Mouse (Mus musculus) embryonic facial prominence, embryonic 14.5 days (tissue): Measurements from ENCODE around the gene Gm20388. TPM values are rescaled to one million over a fixed set of nuclear protein-coding genes. Genes with fewer than 3 reads are reported as not detected.

ENCODE experiments used
- ATAC-seq: fragments of 200-750 bp; cut with Nextera tagmentation; 2 replicates; pipeline ENCODE4 v1.8.0; 2017; ENCODE audit warnings: low read depth, moderate number of reproducible peaks, moderate TSS enrichment
- DNase-seq: peaks from one replicate; pipeline ENCODE4 v3.0.0-alpha.2; 2015; ENCODE audit warnings: low spot score
- H3K27ac ChIP-seq: fragments of 300-500 bp; sonication (generic); replicated peaks from 2 replicates; pipeline ENCODE4 v1.5.1; 2014; ENCODE audit warnings: low read depth, mild to moderate bottlenecking, low read length, moderate library complexity
- H3K27me3 ChIP-seq: fragments of 300-500 bp; sonication (generic); replicated peaks from 2 replicates; pipeline ENCODE4 v1.6.1; 2014; ENCODE audit warnings: low read length; ENCODE audit not compliant: control insufficient read depth, insufficient read depth
- H3K36me3 ChIP-seq: fragments of 300-500 bp; sonication (generic); 2 replicates; pipeline ENCODE4 v1.6.1; 2014; ENCODE audit warnings: low read length, mixed read lengths; ENCODE audit not compliant: control insufficient read depth, insufficient read depth
- H3K4me1 ChIP-seq: fragments of 300-500 bp; sonication (generic); 2 replicates; pipeline ENCODE4 v1.6.1; 2014; ENCODE audit warnings: antibody characterized with exemption, low read length; ENCODE audit not compliant: control insufficient read depth, insufficient read depth
- H3K4me2 ChIP-seq: fragments of 300-500 bp; sonication (generic); 2 replicates; pipeline ENCODE4 v1.6.1; 2014; ENCODE audit warnings: low read depth, mild to moderate bottlenecking, low read length, moderate library complexity, mixed read lengths
- H3K4me3 ChIP-seq: fragments of 300-500 bp; sonication (generic); 2 replicates; pipeline ENCODE4 v1.5.1; 2014; ENCODE audit warnings: low read depth, mild to moderate bottlenecking, low read length
- H3K9ac ChIP-seq: fragments of 300-500 bp; sonication (generic); 2 replicates; pipeline ENCODE4 v1.6.1; 2014; ENCODE audit warnings: low read depth, mild to moderate bottlenecking, low read length, moderate library complexity, mixed read lengths
- H3K9me3 ChIP-seq: fragments of 300-500 bp; sonication (generic); 2 replicates; pipeline ENCODE4 v1.6.1; 2016; ENCODE audit warnings: low read length; ENCODE audit not compliant: control insufficient read depth
- WGBS: fragments of 180-500 bp; shearing (Covaris S2); extraction: QIAGEN DNeasy Blood & Tissue Kit; methylation state at CpG from one replicate; pipeline ENCODE4 v1.1.7; 2014; 5-methylcytosine and 5-hydroxymethylcytosine counted together
- polyA plus RNA-seq: library from polyadenylated mRNA; unstranded; fragments of >200 nt; fragmentation: Nextera tagmentation; extraction: Ambion mirVana; gene quantifications from 2 replicates; pipeline ENCODE4 v1.2.1, GENCODE M21; 2014

Gene Gm20388
- polyA plus RNA-seq, 1 experiment from 2014 or later, result not detected

DNA sequence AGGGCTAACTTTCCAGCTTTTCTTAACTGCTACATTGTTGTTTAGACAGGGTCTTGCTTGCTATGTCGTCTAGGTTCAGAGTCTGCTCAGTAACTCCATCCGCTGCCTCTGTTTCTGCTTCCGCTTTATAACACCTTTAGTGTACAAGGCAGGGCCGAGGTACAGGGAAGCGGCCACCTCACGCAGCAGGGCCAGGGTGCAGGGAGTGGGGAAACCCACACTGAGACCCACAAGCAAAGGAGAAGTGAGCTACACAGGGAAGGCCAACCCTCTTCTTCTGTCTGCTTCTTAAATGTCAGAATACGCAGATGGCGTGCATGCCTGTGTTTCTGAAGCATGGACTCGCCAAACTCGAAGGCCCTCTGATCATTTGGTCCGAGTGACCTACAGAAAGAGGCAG lies 568.1 kb downstream of the Gm20388 start:
- WGBS, result 90% methylated on average over 11 of the region's 11 CpGs
- ATAC-seq (no peak), DNase-seq (no peak)
- no peak overlapping the region for H3K4me2 ChIP-seq
- H3K27me3 ChIP-seq, result no peaks in the 10 kb centered on the region
- no peak overlapping the region for H3K27ac ChIP-seq
- H3K36me3 ChIP-seq, result no peaks in the 10 kb centered on the region
- H3K9me3 ChIP-seq, result no peaks in the 10 kb centered on the region
- H3K4me1 ChIP-seq, result peaks cover 9% of the 10 kb centered on the region
- H3K4me3 ChIP-seq, result no peak overlapping the region
- no peak overlapping the region for H3K9ac ChIP-seq

- Histone ChIP-seq H3K4me3 (no peak overlapping the region), H3K36me3 (no peaks in the 10 kb centered on the region), H3K4me1 (peaks cover 18% of the 10 kb centered on the region), H3K9ac (no peak overlapping the region), H3K4me2 (no peak overlapping the region), H3K9me3 (no peaks in the 10 kb centered on the region), H3K27ac (no peak overlapping the region), H3K27me3 (no peaks in the 10 kb centered on the region)
- WGBS, result 93% methylated on average over 4 of the region's 4 CpGs
- ATAC-seq (no peak), DNase-seq (no peak)
Observed at GRCm38 (mm10) chr8:120479691-120480090, 569.0 kb downstream of the Gm20388 start.

DNA sequence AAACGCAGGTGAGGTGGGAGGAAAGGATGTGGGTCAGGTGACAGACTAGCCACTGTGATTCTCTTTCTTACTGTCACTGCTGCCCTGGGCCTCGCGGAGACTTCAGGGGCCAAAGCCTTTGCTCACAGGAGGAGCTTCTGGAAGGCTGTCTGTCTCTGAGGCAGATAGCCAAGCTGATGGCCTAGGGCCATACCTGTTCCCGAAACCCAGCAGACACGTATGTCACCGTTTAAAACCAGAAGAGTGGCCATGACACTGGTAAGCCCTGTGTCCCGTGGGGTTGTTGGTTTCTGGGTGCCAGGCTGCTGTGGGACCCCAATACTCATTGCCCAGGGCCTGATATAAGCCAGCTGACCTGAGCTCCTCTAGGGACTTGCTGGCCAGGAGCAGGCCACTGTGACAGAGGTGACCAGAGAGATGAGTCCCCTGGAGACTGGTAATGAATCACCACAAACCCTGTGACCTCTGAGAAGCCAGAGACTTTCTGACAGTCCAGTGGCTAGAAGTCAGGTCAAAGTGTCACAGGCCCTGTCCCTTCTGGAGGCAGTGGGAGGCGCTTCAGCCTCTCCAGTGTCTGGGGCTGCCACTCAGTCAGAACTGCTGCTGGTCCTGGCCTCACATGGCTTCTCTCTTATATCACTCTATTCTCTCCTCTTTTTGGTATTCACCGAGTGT lies 571.5 kb downstream of the Gm20388 start:
- Histone ChIP-seq H3K36me3 (no peaks in the 10 kb centered on the region), H3K4me1 (peaks cover 26% of the 10 kb centered on the region), H3K4me3 (no peak overlapping the region), H3K9me3 (no peaks in the 10 kb centered on the region), H3K27ac (no peak overlapping the region), H3K9ac (no peak overlapping the region), H3K27me3 (no peaks in the 10 kb centered on the region; the same call in 1 of the 2 replicates), H3K4me2 (no peak overlapping the region)
- DNase-seq (no peak), ATAC-seq (no peak)
- WGBS, result 70% methylated on average over 9 of the region's 9 CpGs

GRCm38 (mm10) chr8:120484460-120484859 lies 573.8 kb downstream of the Gm20388 start:
- Histone ChIP-seq H3K27me3 (no peaks in the 10 kb centered on the region; the same call in 1 of the 2 replicates), H3K27ac (peak overlapping the region; percentile 48; the same call in 1 of the 2 replicates), H3K4me3 (no peak overlapping the region), H3K4me2 (no peak overlapping the region), H3K36me3 (no peaks in the 10 kb centered on the region), H3K9ac (no peak overlapping the region), H3K4me1 (peaks cover 33% of the 10 kb centered on the region), H3K9me3 (no peaks in the 10 kb centered on the region)
- 43% methylated on average over 6 of the region's 6 CpGs for WGBS
- ATAC-seq (no peak), DNase-seq (no peak)

GRCm38 (mm10) chr8:120485116-120485515 lies 574.5 kb downstream of the Gm20388 start:
- H3K4me3 ChIP-seq, result no peak overlapping the region
- WGBS, result 35% methylated on average over 5 of the region's 6 CpGs
- H3K9ac ChIP-seq, result no peak overlapping the region
- no peak for ATAC-seq
- no peaks in the 10 kb centered on the region for H3K9me3 ChIP-seq
- peaks cover 39% of the 10 kb centered on the region for H3K4me1 ChIP-seq
- 0 out of 2 replicates have a peak overlapping the region, but pooled peaks have one; percentile 48 for H3K27ac ChIP-seq
- peak; percentile 63 for DNase-seq
- no peak overlapping the region for H3K4me2 ChIP-seq
- H3K27me3 ChIP-seq, result no peaks in the 10 kb centered on the region; the same call in 1 of the 2 replicates
- H3K36me3 ChIP-seq, result no peaks in the 10 kb centered on the region

- Histone ChIP-seq H3K27ac (no peak overlapping the region), H3K4me3 (0 out of 2 replicates have a peak overlapping the region, but pooled peaks have one; percentile 74), H3K9me3 (no peaks in the 10 kb centered on the region), H3K27me3 (no peaks in the 10 kb centered on the region; the same call in 1 of the 2 replicates), H3K4me1 (peaks cover 41% of the 10 kb centered on the region), H3K36me3 (no peaks in the 10 kb centered on the region), H3K9ac (no peak overlapping the region), H3K4me2 (peak overlapping the region; percentile 99)
- no peak for ATAC-seq
- 25% methylated on average over 21 of the region's 21 CpGs for WGBS
- peak; percentile 79 for DNase-seq
Observed at GRCm38 (mm10) chr8:120485551-120486476, 575.2 kb downstream of the Gm20388 start.

- ATAC-seq, result peak; percentile 17
Observed at GRCm38 (mm10) chr8:120486477-120487376, 576.1 kb downstream of the Gm20388 start.

GRCm38 (mm10) chr8:120487377-120487728 lies 576.7 kb downstream of the Gm20388 start:
- ATAC-seq, result no peak
- peaks cover 42% of the 10 kb centered on the region for H3K4me1 ChIP-seq
- no peaks in the 10 kb centered on the region; the same call in 1 of the 2 replicates for H3K27me3 ChIP-seq
- peak overlapping the region; percentile 91 for H3K27ac ChIP-seq
- H3K4me3 ChIP-seq, result peak overlapping the region; percentile 74
- no peaks in the 10 kb centered on the region for H3K36me3 ChIP-seq
- 0% methylated on average over 7 of the region's 34 CpGs for WGBS
- peak overlapping the region; percentile 99 for H3K4me2 ChIP-seq
- H3K9ac ChIP-seq, result peak overlapping the region; percentile 79
- no peak for DNase-seq
- no peaks in the 10 kb centered on the region for H3K9me3 ChIP-seq

More at GRCm38 (mm10) chr8:120486477-120487376, 576.1 kb downstream of the Gm20388 start:
- Histone ChIP-seq H3K9me3 (no peaks in the 10 kb centered on the region), H3K27ac (peak overlapping the region; percentile 91), H3K4me3 (peak overlapping the region; percentile 74), H3K4me2 (peak overlapping the region; percentile 99), H3K9ac (peak overlapping the region; percentile 79), H3K4me1 (peaks cover 41% of the 10 kb centered on the region), H3K27me3 (no peaks in the 10 kb centered on the region; the same call in 1 of the 2 replicates), H3K36me3 (no peaks in the 10 kb centered on the region)
- peak; percentile 88 for DNase-seq
- 2% methylated on average over 48 of the region's 50 CpGs for WGBS
